In genomic region chr10:117745570-117746296, GRCm38 (mm10) we compare ENCODE assay signal across 8 mouse cellular contexts. TPM values are rescaled to one million over a fixed set of nuclear protein-coding genes. Genes with fewer than 3 reads are reported as not detected.
DNase-seq lines count a peak whose midpoint lies in the region; ATAC-seq and TF ChIP-seq lines count a peak whose summit lies in the region.
"Not testable (repeated sequence)": the region's sequence is repeated elsewhere in the genome, so short reads cannot be mapped to it uniquely, and the experiment has no call there.

No protein-coding gene starts in this region.

- intact Hi-C loops in left cerebral cortex, adult 2 months (cut with DNase I), result loop anchor here (2.0 kb wide), 1 partner anchor 35 kb away; the partner anchor contains the start of gene Mdm2

- H3K4me3 ChIP-seq in forebrain, embryonic 15.5 days, result peak overlapping the region; percentile 63
- H3K4me3 ChIP-seq in hindbrain, embryonic 12.5 days, result peak overlapping the region; percentile 47
- H3K4me3 ChIP-seq in left cerebral cortex, adult 2 months, result peak overlapping the region; percentile 48
- peak overlapping the region; percentile 44 for H3K4me3 ChIP-seq in lung, postnatal 0 days (ENCODE audit: low read depth, low read length)
- peak overlapping the region; percentile 53 for H3K4me3 ChIP-seq in neural tube, embryonic 14.5 days (ENCODE audit: low read depth, low read length)

- H3K9ac ChIP-seq in forebrain, embryonic 15.5 days (replicated peaks), result peak overlapping the region; percentile 67
- H3K9ac ChIP-seq in hindbrain, embryonic 12.5 days, result peak overlapping the region; percentile 72
- H3K9ac ChIP-seq in lung, postnatal 0 days (replicated peaks; ENCODE audit: low read depth), result peak overlapping the region; percentile 34
- peak overlapping the region; percentile 58 for H3K9ac ChIP-seq in neural tube, embryonic 14.5 days (replicated peaks; ENCODE audit: low read depth, low read length)

- not testable (repeated sequence) for H3K27me3 ChIP-seq in forebrain, embryonic 15.5 days; hindbrain, embryonic 12.5 days; lung, postnatal 0 days (replicated peaks; ENCODE audit: insufficient read depth, low read length); neural tube, embryonic 14.5 days (ENCODE audit: control insufficient read depth, insufficient read depth, low read length)

- peaks cover 21% of the 10 kb centered on the region for H3K4me1 ChIP-seq in forebrain, embryonic 15.5 days
- H3K4me1 ChIP-seq in hindbrain, embryonic 12.5 days, result peaks cover 23% of the 10 kb centered on the region
- not testable (repeated sequence) for H3K4me1 ChIP-seq in lung, postnatal 0 days (ENCODE audit: insufficient read depth, low read depth, low read length)
- H3K4me1 ChIP-seq in neural tube, embryonic 14.5 days (ENCODE audit: control insufficient read depth, insufficient read depth, low read length), result peaks cover 20% of the 10 kb centered on the region

- peaks cover 15% of the 10 kb centered on the region for H3K36me3 ChIP-seq in forebrain, embryonic 15.5 days
- peaks cover 26% of the 10 kb centered on the region for H3K36me3 ChIP-seq in hindbrain, embryonic 12.5 days
- not testable (repeated sequence) for H3K36me3 ChIP-seq in lung, postnatal 0 days (ENCODE audit: insufficient read depth, low read length); neural tube, embryonic 14.5 days (ENCODE audit: control insufficient read depth, insufficient read depth, low read length)

- not testable (repeated sequence) for TF ChIP-seq CTCF in left cerebral cortex, adult 2 months (IDR thresholded peaks at IDR 0.05); lung, postnatal 0 days (IDR thresholded peaks at IDR 0.05)

- H3K27ac ChIP-seq in forebrain, embryonic 15.5 days (replicated peaks); left cerebral cortex, adult 2 months; lung, postnatal 0 days (ENCODE audit: low read length); neural tube, embryonic 14.5 days (ENCODE audit: low read depth, low read length): not testable (repeated sequence)
- peak overlapping the region; percentile 57; the same call in 1 of the 2 replicates for H3K27ac ChIP-seq in hindbrain, embryonic 12.5 days

- not testable (repeated sequence) for H3K9me3 ChIP-seq in forebrain, embryonic 15.5 days; hindbrain, embryonic 12.5 days (replicated peaks); lung, postnatal 0 days (ENCODE audit: low read length); neural tube, embryonic 14.5 days (ENCODE audit: control insufficient read depth, low read length)

- TF ChIP-seq EP300 in lung, postnatal 0 days (IDR thresholded peaks at IDR 0.05), result not testable (repeated sequence)

- ATAC-seq in forebrain, embryonic 15.5 days (replicated peaks), result peak; percentile 43
- peak; percentile 70 for ATAC-seq in hindbrain, embryonic 12.5 days (ENCODE audit: low FRiP score)
- peak; percentile 10 for ATAC-seq in lung, postnatal 0 days
- peak; percentile 69 for ATAC-seq in neural tube, embryonic 14.5 days (ENCODE audit: low read depth)

- WGBS in forebrain, embryonic 15.5 days, result under 1% methylated on average over 20 of the region's 46 CpGs
- WGBS in hindbrain, embryonic 12.5 days, result 1% methylated on average over 14 of the region's 46 CpGs
- 2% methylated on average over 16 of the region's 46 CpGs for WGBS in lung, postnatal 0 days
- WGBS in neural tube, embryonic 14.5 days, result 2% methylated on average over 12 of the region's 46 CpGs

- H3K4me2 ChIP-seq in forebrain, embryonic 15.5 days (replicated peaks), result peak overlapping the region; percentile 66
- H3K4me2 ChIP-seq in hindbrain, embryonic 12.5 days (replicated peaks), result peak overlapping the region; percentile 62
- H3K4me2 ChIP-seq in lung, postnatal 0 days (replicated peaks; ENCODE audit: low read depth, low read length), result peak overlapping the region; percentile 69
- H3K4me2 ChIP-seq in neural tube, embryonic 14.5 days (ENCODE audit: low read depth, low read length), result peak overlapping the region; percentile 63

- DNase-seq in MN1 (ENCODE audit: low spot score), result peak; percentile 55
- peak; percentile 38 to 46 for DNase-seq in cerebellum, postnatal 14 days
- DNase-seq in left cerebral cortex, adult 2 months (ENCODE audit: extremely low spot score in 1 of 2, low spot score in 2 of 2); lung, postnatal 0 days (ENCODE audit: low spot score): not testable (repeated sequence)
- DNase-seq in thymus, postnatal 36 days, result peak; percentile 24

RNA-seq across cellular contexts. Expression of gene Slc35e3, which starts 0.4 kb away (rescaled TPM):
- 29.6 and 31.7 TPM in 2 replicates for polyA plus RNA-seq in forebrain, embryonic 15.5 days (2015; fragmentation: Nextera tagmentation; extraction: Ambion mirVana)
- polyA plus RNA-seq in hindbrain, embryonic 12.5 days (2016; fragmentation: Nextera tagmentation; extraction: Ambion mirVana), result 40.2 and 46.0 TPM in 2 replicates
- 10 to 100 TPM; 27.7 to 28.8 TPM for total RNA-seq in left cerebral cortex, adult 2 months (2021)
- 16.7 and 17.2 TPM in 2 replicates for polyA plus RNA-seq in lung, postnatal 0 days (2015; fragmentation: Nextera tagmentation; extraction: Ambion mirVana)
- 20.5 and 27.5 TPM in 2 replicates for polyA plus RNA-seq in neural tube, embryonic 14.5 days (2014; fragmentation: Nextera tagmentation; extraction: Ambion mirVana)

RNA-seq across cellular contexts. Expression of gene Mdm2, which starts 35.2 kb away (rescaled TPM):
- polyA plus RNA-seq in forebrain, embryonic 15.5 days (2015; fragmentation: Nextera tagmentation; extraction: Ambion mirVana), result 63.5 and 67.8 TPM in 2 replicates
- 69.2 and 77.3 TPM in 2 replicates for polyA plus RNA-seq in hindbrain, embryonic 12.5 days (2016; fragmentation: Nextera tagmentation; extraction: Ambion mirVana)
- 10 to 100 TPM; 58.7 to 65.5 TPM for total RNA-seq in left cerebral cortex, adult 2 months (2021)
- 22.7 and 28.9 TPM in 2 replicates for polyA plus RNA-seq in lung, postnatal 0 days (2015; fragmentation: Nextera tagmentation; extraction: Ambion mirVana)
- polyA plus RNA-seq in neural tube, embryonic 14.5 days (2014; fragmentation: Nextera tagmentation; extraction: Ambion mirVana), result 57.9 and 63.5 TPM in 2 replicates

RNA-seq across cellular contexts. Expression of gene Nup107, which starts 46.8 kb away (rescaled TPM):
- 58.0 and 59.5 TPM in 2 replicates for polyA plus RNA-seq in forebrain, embryonic 15.5 days (2015; fragmentation: Nextera tagmentation; extraction: Ambion mirVana)
- polyA plus RNA-seq in hindbrain, embryonic 12.5 days (2016; fragmentation: Nextera tagmentation; extraction: Ambion mirVana), result 69.4 and 69.7 TPM in 2 replicates
- 10 to 100 TPM; 13.4 to 15.9 TPM for total RNA-seq in left cerebral cortex, adult 2 months (2021)
- polyA plus RNA-seq in lung, postnatal 0 days (2015; fragmentation: Nextera tagmentation; extraction: Ambion mirVana), result 15.2 and 17.3 TPM in 2 replicates
- 34.5 and 41.4 TPM in 2 replicates for polyA plus RNA-seq in neural tube, embryonic 14.5 days (2014; fragmentation: Nextera tagmentation; extraction: Ambion mirVana)

Comparison
In these comparisons a context has a peak if more than half of its experiments do, and no peak if none do; other contexts are left out.
1. ATAC-seq: peak in every context shown above with its lines; median percentile 70 in hindbrain, embryonic 12.5 days; 69 in neural tube, embryonic 14.5 days; 43 in forebrain, embryonic 15.5 days; 10 in lung, postnatal 0 days.